Mouse (Mus musculus): ENCODE data around the gene Tigit. TPM values are rescaled to one million over a fixed set of nuclear protein-coding genes. Genes with fewer than 3 reads are reported as not detected.

The Tigit gene
- total RNA-seq, 1 experiment: 0.40 TPM

- Histone ChIP-seq H3K4me1 (ENCODE audit: control insufficient read depth in 2 of 2, insufficient read depth in 2 of 2, low read length in 2 of 2, poor library complexity in 1 of 2) (peaks cover 3 to 5% of the 10 kb centered on the region in 2 experiments; a peak in 1 of 4 replicates), H3K9ac (ENCODE audit: insufficient read depth, low read depth, low read length, poor library complexity, severe bottlenecking) (no peak overlapping the region), H3K9me3 (ENCODE audit: control insufficient read depth, insufficient read depth, low read depth, low read length) (no peaks in the 10 kb centered on the region), H3K27ac (ENCODE audit: insufficient read depth, low read depth, low read length, poor library complexity, severe bottlenecking) (no peak overlapping the region), H3K36me3 (ENCODE audit: control insufficient read depth, insufficient read depth, low read length, poor library complexity, severe bottlenecking) (no peaks in the 10 kb centered on the region), H3K4me3 (ENCODE audit: insufficient read depth in 1 of 2, low read depth in 1 of 2, low read length in 2 of 2, poor library complexity in 1 of 2, severe bottlenecking in 1 of 2) (no peak overlapping the region)
- TF ChIP-seq ZNF384 (IDR thresholded peaks at IDR 0.05; ENCODE audit: low read depth, low read length): no peak
- TF ChIP-seq HCFC1 (IDR thresholded peaks at IDR 0.05; ENCODE audit: borderline replicate concordance, insufficient read depth, low read length): no peak
- no peak for TF ChIP-seq ZC3H11A (IDR thresholded peaks at IDR 0.05; ENCODE audit: borderline replicate concordance, low read depth, low read length)
- TF ChIP-seq MAFK (IDR thresholded peaks at IDR 0.05; ENCODE audit: insufficient read depth, low read depth, low read length): no peak
- TF ChIP-seq CHD2 (IDR thresholded peaks at IDR 0.05; ENCODE audit: low read depth, low read length): no peak
- in situ Hi-C loops (cut with MboI; ENCODE audit: low sequenced_read_pairs in 2 of 2, unreplicated experiment in 2 of 2): no loop called here
- DNase-seq (ENCODE audit: low read depth, low spot score): no peak
Observed at GRCm38 (mm10) chr16:43599707-43600106, 64.2 kb downstream of the Tigit start.

Other genes with a start within 250 kb of the Tigit start
- gene Drd3, start 89.9 kb upstream of the Tigit start, total RNA-seq (2012; rRNA removed): 0.45 and 0.69 TPM in 2 replicates
- gene Ccdc191, start 225.7 kb upstream of the Tigit start, total RNA-seq (2012; rRNA removed): 12.2 and 13.8 TPM in 2 replicates